Mouse (Mus musculus) splenic B cell, adult 2 months (primary cell): Measurements from ENCODE around the gene Timp2.
A peak's percentile ranks its signal among the peaks of the same experiment; 100 is the strongest.
"Not testable (repeated sequence)": the region's sequence is repeated elsewhere in the genome, so short reads cannot be mapped to it uniquely, and the experiment has no call there.

Experiments used
- DNase-seq: peaks from one replicate; pipeline ENCODE4 v3.0.0-alpha.2; 2011; ENCODE audit warnings: low read depth, low spot score
- H3K27me3 ChIP-seq: 2 replicates; pipeline ENCODE4 v1.6.1; 2012; ENCODE audit warnings: mild to moderate bottlenecking, low read length, moderate library complexity, mixed read lengths; ENCODE audit not compliant: control insufficient read depth, poor library complexity, insufficient read depth, severe bottlenecking
- H3K36me3 ChIP-seq: 2 replicates; pipeline ENCODE4 v1.6.1; 2012; ENCODE audit warnings: mild to moderate bottlenecking, low read length, moderate library complexity, mixed read lengths; ENCODE audit not compliant: control insufficient read depth, poor library complexity, insufficient read depth, severe bottlenecking

Gene Timp2

DNA sequence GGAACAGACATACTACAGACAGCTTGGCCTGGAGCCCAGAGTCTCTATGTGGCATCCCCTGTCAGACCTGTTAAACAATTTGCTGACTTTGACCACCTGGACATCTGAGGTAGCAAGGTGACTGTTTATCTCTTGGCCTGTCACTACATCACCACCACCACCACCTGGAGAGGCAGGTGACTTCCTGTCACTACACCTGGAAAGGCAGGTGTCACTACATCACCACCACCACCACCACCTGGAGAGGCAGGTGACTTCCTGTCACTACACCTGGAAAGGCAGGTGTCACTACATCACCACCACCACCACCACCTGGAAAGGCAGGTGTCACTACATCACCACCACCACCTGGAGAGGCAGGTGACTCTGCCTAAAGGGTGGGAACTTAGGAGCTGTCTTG is 20.8 kb upstream of the Timp2 start:
- DNase-seq, H3K36me3 ChIP-seq, H3K27me3 ChIP-seq: not testable (repeated sequence)

- H3K27me3 ChIP-seq: no peaks in the 10 kb centered on the region
Measured at GRCm38 (mm10) chr11:118375881-118376280, 20.3 kb upstream of the Timp2 start.

GRCm38 (mm10) chr11:118375461-118375860 is 19.9 kb upstream of the Timp2 start:
- DNase-seq: no peak
- Histone ChIP-seq H3K36me3 (no peaks in the 10 kb centered on the region), H3K27me3 (no peaks in the 10 kb centered on the region)

More at GRCm38 (mm10) chr11:118375881-118376280, 20.3 kb upstream of the Timp2 start:
- no peak for DNase-seq
- no peaks in the 10 kb centered on the region for H3K36me3 ChIP-seq

- H3K36me3 ChIP-seq: no peaks in the 10 kb centered on the region
- no peaks in the 10 kb centered on the region for H3K27me3 ChIP-seq
- DNase-seq: no peak
Measured at GRCm38 (mm10) chr11:118375006-118375405, 19.5 kb upstream of the Timp2 start.

DNA sequence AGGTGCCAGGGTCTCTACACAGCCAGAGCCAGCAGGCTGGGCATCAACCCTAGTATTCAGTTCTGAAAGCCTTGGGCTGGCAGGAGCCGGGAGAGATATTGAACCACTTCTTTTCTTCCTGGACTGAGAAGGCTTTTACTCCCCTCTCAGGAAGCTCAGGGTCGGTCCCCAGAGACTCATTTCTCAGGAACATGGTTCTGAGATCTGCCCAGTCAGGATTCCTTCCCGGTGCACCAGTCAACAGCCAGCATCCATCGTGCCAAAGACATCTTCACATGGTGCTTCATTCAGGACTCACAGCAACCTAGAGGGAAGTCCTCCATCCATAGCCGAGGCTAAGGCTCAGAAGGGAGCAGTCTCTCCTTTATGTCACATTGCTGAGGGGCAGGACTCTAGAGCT is 19.0 kb upstream of the Timp2 start:
- H3K27me3 ChIP-seq: no peaks in the 10 kb centered on the region
- DNase-seq: no peak
- H3K36me3 ChIP-seq: no peaks in the 10 kb centered on the region

GRCm38 (mm10) chr11:118372641-118373040 is 17.1 kb upstream of the Timp2 start:
- Histone ChIP-seq H3K36me3 (no peaks in the 10 kb centered on the region), H3K27me3 (no peaks in the 10 kb centered on the region)
- no peak for DNase-seq

DNA sequence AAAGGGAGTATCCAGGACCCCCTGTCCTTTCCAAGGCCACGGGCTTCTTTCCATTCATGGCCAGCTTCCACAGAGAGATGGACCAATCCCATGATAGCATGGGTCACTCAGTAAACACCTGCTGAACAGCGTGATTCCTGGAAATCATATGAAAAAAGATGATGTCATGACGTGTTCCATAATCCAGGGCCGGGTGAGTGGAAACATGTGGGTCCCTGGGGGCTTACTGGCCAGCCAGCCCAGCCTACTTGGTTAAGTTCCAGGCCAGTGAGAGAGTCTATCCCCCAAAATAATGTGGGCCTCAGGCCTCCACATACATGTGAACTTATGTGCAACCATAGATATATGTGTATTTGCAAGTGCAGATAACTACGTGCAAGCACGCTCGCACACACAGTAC is 16.3 kb upstream of the Timp2 start:
- no peak for DNase-seq
- Histone ChIP-seq H3K36me3 (no peaks in the 10 kb centered on the region), H3K27me3 (no peaks in the 10 kb centered on the region)

GRCm38 (mm10) chr11:118369657-118370056 is 14.1 kb upstream of the Timp2 start:
- Histone ChIP-seq H3K27me3 (no peaks in the 10 kb centered on the region), H3K36me3 (no peaks in the 10 kb centered on the region)
- DNase-seq: no peak

GRCm38 (mm10) chr11:118369251-118369650 is 13.7 kb upstream of the Timp2 start:
- H3K36me3 ChIP-seq: no peaks in the 10 kb centered on the region
- DNase-seq: no peak

GRCm38 (mm10) chr11:118368330-118368729 is 12.8 kb upstream of the Timp2 start:
- no peaks in the 10 kb centered on the region for H3K36me3 ChIP-seq
- peak; percentile 39 for DNase-seq
- H3K27me3 ChIP-seq: no peaks in the 10 kb centered on the region

More at GRCm38 (mm10) chr11:118369251-118369650, 13.7 kb upstream of the Timp2 start:
- no peaks in the 10 kb centered on the region for H3K27me3 ChIP-seq

DNA sequence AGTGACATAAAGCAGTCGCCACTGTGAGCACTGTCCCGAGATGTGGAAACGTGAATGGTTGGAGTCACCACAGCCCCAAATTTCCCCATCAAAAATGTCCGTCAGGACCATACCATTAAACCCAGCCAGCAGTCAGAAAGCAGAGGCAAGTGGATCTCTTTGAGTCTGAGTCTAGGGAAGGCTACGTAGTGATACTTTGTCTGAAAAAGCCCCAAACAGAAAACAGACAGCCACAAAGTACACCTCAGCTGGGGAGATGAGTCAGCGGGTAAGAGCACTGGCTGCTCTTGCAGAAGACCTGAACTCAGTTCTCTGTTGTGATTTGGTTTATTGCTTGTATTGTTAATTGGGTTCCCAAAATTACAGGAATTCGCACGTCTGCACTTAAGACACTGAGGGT is 11.0 kb upstream of the Timp2 start:
- no peaks in the 10 kb centered on the region for H3K27me3 ChIP-seq
- no peak for DNase-seq
- H3K36me3 ChIP-seq: no peaks in the 10 kb centered on the region

GRCm38 (mm10) chr11:118366108-118366507 is 10.6 kb upstream of the Timp2 start:
- no peaks in the 10 kb centered on the region for H3K27me3 ChIP-seq
- H3K36me3 ChIP-seq: no peaks in the 10 kb centered on the region
- DNase-seq: no peak

GRCm38 (mm10) chr11:118365171-118365570 is 9.6 kb upstream of the Timp2 start:
- no peaks in the 10 kb centered on the region for H3K27me3 ChIP-seq
- no peak for DNase-seq
- no peaks in the 10 kb centered on the region for H3K36me3 ChIP-seq

GRCm38 (mm10) chr11:118364021-118364420 is 8.5 kb upstream of the Timp2 start:
- H3K36me3 ChIP-seq: no peaks in the 10 kb centered on the region
- H3K27me3 ChIP-seq: no peaks in the 10 kb centered on the region
- no peak for DNase-seq

DNA sequence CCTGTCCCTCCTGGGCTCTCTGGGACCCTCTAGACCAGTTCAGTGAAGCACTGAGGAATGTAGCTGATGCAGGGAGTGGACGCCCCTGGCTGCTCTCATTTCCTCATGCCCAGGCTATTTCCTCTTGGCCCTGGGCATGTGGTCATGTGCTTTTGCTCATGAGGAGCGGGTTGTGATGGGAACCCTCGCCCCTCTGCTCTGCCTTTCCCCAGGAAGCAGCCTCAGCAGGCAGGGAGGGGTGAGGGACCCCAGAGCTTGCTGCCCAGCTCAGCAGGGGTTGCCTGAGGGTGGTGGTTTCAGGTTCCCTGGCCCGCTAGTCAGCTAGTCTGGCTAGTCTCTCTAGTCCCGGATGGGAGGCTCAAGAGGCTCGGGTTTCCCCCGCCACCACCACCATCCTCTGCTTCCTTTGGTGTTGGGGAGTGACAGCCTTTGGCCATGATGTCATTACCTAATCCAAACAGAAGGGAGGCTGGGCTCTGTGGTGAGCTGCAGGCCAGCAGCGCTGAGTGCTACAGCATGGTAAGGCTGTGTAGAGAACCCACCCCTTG is 7.5 kb upstream of the Timp2 start:
- H3K36me3 ChIP-seq: no peaks in the 10 kb centered on the region
- DNase-seq: peak; percentile 15
- no peaks in the 10 kb centered on the region for H3K27me3 ChIP-seq

DNA sequence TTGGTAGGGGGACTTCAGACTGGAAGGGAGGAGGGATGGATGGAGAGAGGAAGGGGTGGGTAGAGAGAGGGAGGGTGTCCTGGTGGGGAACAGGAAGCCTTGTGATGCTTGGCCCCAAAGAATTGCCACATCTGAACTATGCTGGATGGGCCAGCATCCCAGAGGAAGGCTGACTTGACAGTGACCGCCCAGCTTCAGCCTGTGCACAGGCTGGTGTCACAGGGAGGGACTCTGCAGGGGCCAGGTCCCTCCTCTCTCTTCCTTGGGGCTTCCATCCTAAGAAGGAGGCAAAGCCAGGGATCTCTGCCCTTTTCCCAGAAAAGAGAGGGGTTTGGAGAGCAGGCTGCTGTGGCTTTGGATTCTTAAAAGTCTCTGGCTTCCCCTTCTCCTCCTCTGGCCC is 7.0 kb upstream of the Timp2 start:
- Histone ChIP-seq H3K36me3 (no peaks in the 10 kb centered on the region), H3K27me3 (no peaks in the 10 kb centered on the region)
- no peak for DNase-seq
